Mouse (Mus musculus): ENCODE data around the gene Psmb3. TPM values are rescaled to one million over a fixed set of nuclear protein-coding genes. Genes with fewer than 3 reads are reported as not detected.
"Not testable (repeated sequence)": the region's sequence is repeated elsewhere in the genome, so short reads cannot be mapped to it uniquely, and the experiment has no call there.

The Psmb3 gene
- polyA plus RNA-seq, 1 experiment from 2014 or later: 642 TPM

DNA sequence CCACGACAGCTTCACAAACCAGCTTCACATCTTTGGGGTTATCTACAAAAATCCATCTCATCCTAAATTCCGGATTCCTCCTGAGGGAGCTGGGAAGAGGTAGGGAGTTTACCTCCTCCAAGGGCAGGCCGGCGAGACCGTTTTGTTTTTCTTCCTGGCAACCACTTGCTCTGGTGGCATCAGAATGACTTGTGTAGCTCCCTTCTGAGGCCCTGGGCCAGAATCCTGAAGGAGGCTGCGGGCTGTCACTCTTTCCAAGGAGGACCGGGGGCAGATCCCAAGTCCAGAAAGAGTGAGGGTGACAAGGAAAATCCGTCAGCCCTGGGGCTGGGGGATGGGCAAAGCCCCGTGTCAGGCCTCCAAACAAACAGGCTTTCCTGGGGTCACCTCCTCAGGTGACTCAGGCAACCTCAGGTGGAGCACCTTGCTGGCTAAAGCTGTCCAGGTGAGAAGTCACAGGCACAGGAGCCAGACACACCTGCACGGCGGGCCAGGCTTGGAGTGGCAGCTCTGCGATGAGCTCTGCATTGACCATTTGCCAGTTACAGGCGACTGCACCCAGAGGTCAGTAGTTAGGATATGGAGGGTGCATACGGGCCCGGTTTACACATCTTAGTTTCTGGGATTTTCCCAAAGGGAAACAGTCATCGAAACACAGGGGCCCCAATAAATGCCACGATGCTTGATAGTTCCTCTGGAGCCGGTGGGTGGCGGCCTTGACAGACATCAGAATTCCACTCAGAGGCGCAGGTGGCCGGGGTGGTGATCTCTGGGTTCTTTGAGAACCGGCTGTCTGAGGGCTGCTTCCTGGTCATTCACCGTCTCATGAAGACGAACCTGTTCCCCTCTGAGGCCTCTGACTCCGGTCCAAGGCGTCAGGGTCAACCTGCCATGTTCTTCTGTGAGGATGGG, 14.4 kb downstream of the Psmb3 start:
- H3K36me3 ChIP-seq: peaks cover 98% of the 10 kb centered on the region
- 0 out of 2 replicates have a peak, but pooled peaks cover under 1% of the 10 kb centered on the region for H3K4me1 ChIP-seq (replicated peaks)
- H3K4me3 ChIP-seq: no peak overlapping the region
- H3K27me3 ChIP-seq (ENCODE audit: insufficient read depth, poor library complexity, severe bottlenecking): no peaks in the 10 kb centered on the region
- DNase-seq (ENCODE audit: low spot score): no peak
- peaks cover 6% of the 10 kb centered on the region; the same call in 1 of the 2 replicates for H3K9me3 ChIP-seq
- no peak overlapping the region for H3K27ac ChIP-seq
- 89% methylated on average over 26 of the region's 26 CpGs for WGBS

DNA sequence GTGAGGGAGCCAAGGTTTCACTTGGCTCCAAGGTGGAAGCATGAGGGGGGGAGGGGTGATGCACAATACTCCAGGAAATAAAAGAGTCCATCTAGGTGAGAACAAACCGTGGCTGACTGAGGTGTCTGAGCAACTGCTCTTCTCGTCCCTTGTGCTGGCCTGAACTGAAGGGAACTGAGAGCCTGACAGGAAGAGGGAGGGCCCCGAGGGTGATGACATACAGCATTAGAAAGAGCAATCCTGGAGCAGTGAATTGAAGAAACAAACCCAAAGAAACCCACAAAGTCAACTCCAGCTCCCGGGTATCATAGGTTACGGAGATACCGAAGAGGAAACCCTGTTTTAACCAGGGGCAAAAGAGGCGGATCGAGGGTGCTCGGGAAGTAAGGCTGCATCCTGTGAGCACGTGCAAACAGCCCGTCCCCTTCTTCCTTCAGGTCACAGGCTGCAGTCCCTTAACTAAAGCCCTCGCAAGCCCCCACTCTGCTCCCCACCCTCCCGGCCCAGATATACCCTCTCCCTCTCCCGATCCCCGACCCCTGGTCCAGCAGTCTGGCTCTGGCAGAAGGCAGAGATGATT, 15.2 kb downstream of the Psmb3 start:
- no peak for DNase-seq (ENCODE audit: low spot score)
- 79% methylated on average over 15 of the region's 15 CpGs for WGBS
- H3K4me3 ChIP-seq: no peak overlapping the region
- H3K27me3 ChIP-seq (ENCODE audit: insufficient read depth, poor library complexity, severe bottlenecking): no peaks in the 10 kb centered on the region
- H3K4me1 ChIP-seq (replicated peaks): 0 out of 2 replicates have a peak, but pooled peaks cover 2% of the 10 kb centered on the region
- H3K9me3 ChIP-seq: peaks cover 6% of the 10 kb centered on the region; the same call in 1 of the 2 replicates
- peaks cover 98% of the 10 kb centered on the region for H3K36me3 ChIP-seq
- no peak overlapping the region for H3K27ac ChIP-seq

DNA sequence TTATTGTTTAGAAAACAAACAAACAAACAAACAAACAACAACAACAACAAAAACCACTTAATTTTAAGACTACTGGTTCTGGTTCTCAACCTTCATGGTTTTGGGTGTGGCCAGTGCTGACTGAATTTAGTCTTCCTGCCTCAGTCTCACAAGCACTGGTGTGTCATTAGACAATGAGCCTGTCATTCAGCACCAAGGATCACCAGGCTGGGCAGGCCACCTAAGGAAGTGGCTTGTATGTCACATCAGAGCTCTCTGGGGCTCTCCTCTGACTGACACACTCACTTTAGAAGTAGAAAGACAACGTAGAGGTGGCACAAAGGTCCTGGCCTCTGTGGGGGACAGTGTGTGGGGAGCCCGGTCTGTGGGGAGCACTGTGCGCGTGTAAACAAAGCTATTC, 15.8 kb downstream of the Psmb3 start:
- 80% methylated on average over 4 of the region's 4 CpGs for WGBS

DNA sequence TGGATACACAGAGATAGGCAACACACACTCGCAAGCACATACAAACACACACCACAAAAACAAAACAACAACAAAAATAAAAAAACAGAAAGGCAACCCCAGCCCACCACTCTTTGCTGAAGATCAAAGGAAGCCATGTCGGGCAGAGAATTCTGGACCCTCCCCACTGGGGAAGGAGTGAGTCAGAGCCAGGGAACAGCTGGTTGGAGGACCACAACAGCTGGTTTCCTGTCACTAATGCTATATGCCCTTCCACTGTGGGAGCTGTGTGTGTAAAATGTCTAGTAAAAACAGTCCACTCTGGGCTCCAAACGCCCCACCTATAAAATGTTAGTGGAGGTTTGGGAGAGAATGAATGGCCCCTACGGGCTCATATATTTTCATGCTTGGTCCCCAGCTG, 18.1 kb downstream of the Psmb3 start:
- H3K4me1 ChIP-seq (replicated peaks): peaks cover 8% of the 10 kb centered on the region; the same call in 1 of the 2 replicates
- no peak for DNase-seq (ENCODE audit: low spot score)
- peaks cover 6% of the 10 kb centered on the region; the same call in 1 of the 2 replicates for H3K9me3 ChIP-seq
- 96% methylated on average over 4 of the region's 4 CpGs for WGBS
- no peak overlapping the region for H3K4me3 ChIP-seq
- no peak overlapping the region for H3K27ac ChIP-seq
- H3K36me3 ChIP-seq: peaks cover 98% of the 10 kb centered on the region
- H3K27me3 ChIP-seq (ENCODE audit: insufficient read depth, poor library complexity, severe bottlenecking): no peaks in the 10 kb centered on the region

More for the DNA sequence above, 15.8 kb downstream of the Psmb3 start:
- Histone ChIP-seq H3K27me3 (ENCODE audit: insufficient read depth, poor library complexity, severe bottlenecking) (no peaks in the 10 kb centered on the region), H3K4me1 (replicated peaks) (peaks cover 8% of the 10 kb centered on the region; the same call in 1 of the 2 replicates), H3K36me3 (peaks cover 98% of the 10 kb centered on the region), H3K9me3 (peaks cover 6% of the 10 kb centered on the region; the same call in 1 of the 2 replicates), H3K27ac (no peak overlapping the region), H3K4me3 (no peak overlapping the region)
- no peak for DNase-seq (ENCODE audit: low spot score)

DNA sequence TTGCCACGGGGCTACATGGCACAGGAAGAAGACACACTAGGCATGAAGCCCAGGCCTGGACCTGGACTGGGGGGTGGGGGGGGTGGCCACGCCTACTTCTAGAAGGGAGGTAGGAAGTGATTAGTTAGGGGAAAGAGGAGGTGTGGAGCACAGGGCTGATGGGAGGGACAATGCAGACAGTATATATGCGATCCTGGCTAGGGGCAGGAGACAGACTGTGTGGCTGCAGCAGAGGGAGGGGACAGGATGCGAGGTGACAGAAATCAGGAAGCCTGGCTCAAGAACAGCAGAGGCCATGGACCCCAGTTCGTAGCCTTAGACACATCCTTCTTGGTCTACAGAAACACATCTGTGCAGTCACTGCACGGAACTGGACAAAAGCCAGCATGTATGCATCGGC, 20.5 kb downstream of the Psmb3 start:
- no peak for DNase-seq (ENCODE audit: low spot score)
- Histone ChIP-seq H3K9me3 (peaks cover 6% of the 10 kb centered on the region; the same call in 1 of the 2 replicates), H3K36me3 (peaks cover 100% of the 10 kb centered on the region), H3K27me3 (ENCODE audit: insufficient read depth, poor library complexity, severe bottlenecking) (no peaks in the 10 kb centered on the region), H3K27ac (no peak overlapping the region; the same call in 1 of the 2 replicates), H3K4me3 (no peak overlapping the region), H3K4me1 (replicated peaks) (peaks cover 10% of the 10 kb centered on the region; the same call in 1 of the 2 replicates)
- WGBS: 85% methylated on average over 7 of the region's 7 CpGs

DNA sequence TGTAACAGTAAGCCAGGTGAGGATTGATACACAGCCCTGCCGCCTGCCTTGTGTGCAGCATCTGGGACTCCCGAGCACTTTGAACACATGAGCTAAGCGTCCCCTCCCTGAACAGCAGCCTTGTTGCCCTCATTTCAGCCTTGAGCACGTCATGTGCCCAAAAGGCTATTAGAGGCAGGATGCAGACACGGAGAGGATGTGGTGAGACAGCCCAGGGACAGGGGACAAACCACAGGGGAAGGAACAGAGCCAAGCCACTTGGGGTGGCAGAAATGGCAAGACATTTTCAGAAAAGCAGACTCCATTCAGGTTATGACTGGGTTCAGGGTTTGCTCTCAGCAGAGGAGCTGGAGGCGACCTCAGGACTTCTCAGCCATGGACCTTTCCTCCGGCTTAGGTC, 25.1 kb downstream of the Psmb3 start:
- Histone ChIP-seq H3K4me1 (replicated peaks) (peaks cover 12% of the 10 kb centered on the region; the same call in 1 of the 2 replicates), H3K36me3 (peaks cover 92% of the 10 kb centered on the region), H3K4me3 (no peak overlapping the region), H3K27me3 (ENCODE audit: insufficient read depth, poor library complexity, severe bottlenecking) (no peaks in the 10 kb centered on the region), H3K27ac (no peak overlapping the region), H3K9me3 (no peaks in the 10 kb centered on the region)
- no peak for DNase-seq (ENCODE audit: low spot score)
- 79% methylated on average over 7 of the region's 7 CpGs for WGBS

DNA sequence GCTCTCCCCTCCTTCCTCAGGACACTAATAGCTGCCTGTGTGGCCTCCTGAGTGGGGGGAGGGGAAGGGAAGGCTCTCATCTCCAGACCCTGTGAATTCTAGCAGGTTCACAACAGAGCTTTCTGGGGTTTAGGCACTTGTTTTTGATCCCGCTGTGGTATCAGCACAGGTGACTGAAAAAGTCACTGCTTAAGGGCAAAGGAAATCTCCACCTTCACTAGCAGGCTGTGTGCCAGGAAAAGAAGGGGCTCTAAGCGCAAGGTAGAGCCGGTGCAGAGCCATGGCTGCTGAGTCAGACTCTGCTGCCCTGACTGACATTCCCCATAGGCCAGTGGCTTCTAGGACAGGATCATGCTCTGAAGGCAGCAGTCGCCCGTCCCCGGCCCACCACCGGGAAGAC, 25.5 kb downstream of the Psmb3 start:
- Histone ChIP-seq H3K36me3 (peaks cover 88% of the 10 kb centered on the region), H3K9me3 (no peaks in the 10 kb centered on the region), H3K4me1 (replicated peaks) (peaks cover 14% of the 10 kb centered on the region), H3K4me3 (no peak overlapping the region), H3K27me3 (ENCODE audit: insufficient read depth, poor library complexity, severe bottlenecking) (no peaks in the 10 kb centered on the region), H3K27ac (no peak overlapping the region; the same call in 1 of the 2 replicates)
- WGBS: 88% methylated on average over 7 of the region's 7 CpGs
- DNase-seq (ENCODE audit: low spot score): no peak

DNA sequence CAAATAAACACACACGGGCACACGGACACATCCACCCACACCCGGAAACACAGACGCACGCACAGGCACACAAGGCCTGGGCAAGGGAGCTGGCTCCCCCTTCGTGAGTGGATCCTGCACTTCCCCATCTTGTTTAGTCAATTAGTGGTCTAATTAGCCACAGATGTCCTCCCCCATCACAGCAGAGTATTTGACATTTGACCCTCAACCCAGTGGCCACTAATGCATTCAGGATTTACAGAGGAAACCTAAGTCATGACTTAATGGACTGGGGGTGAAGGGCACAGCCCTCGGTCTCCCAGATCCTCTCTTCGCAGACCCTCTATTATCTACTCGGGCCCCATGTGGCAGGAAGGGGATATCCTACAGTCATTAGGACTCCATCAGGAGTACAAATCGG, 30.5 kb downstream of the Psmb3 start:
- H3K4me3 ChIP-seq: 0 out of 2 replicates have a peak overlapping the region, but pooled peaks have one; percentile 1
- DNase-seq (ENCODE audit: low spot score): peak; percentile 48
- peaks cover 39% of the 10 kb centered on the region for H3K36me3 ChIP-seq
- WGBS: 52% methylated on average over 10 of the region's 10 CpGs
- H3K27me3 ChIP-seq (ENCODE audit: insufficient read depth, poor library complexity, severe bottlenecking): no peaks in the 10 kb centered on the region
- H3K4me1 ChIP-seq (replicated peaks): peaks cover 15% of the 10 kb centered on the region
- peak overlapping the region; percentile 50; the same call in 1 of the 2 replicates for H3K27ac ChIP-seq
- H3K9me3 ChIP-seq: no peaks in the 10 kb centered on the region

DNA sequence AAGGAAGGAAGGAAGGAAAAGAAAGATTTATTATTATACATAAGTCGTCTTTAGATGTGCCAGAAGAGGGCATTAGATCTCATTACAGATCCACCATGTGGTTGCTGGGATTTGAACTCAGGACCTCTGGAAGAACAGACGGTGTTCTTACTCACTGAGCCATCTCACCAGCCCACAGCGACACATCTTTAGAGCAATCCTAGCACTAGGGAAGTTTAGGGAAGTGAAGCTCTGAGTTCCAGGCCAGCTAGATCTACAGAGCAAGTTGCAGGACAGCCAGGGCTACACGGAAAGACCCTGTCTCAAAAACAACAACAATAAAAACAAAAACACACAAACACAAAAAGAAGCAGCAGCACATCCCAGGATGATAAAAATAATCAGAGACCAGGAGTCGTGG, 31.6 kb downstream of the Psmb3 start:
- WGBS: 91% methylated on average over 5 of the region's 5 CpGs

DNA sequence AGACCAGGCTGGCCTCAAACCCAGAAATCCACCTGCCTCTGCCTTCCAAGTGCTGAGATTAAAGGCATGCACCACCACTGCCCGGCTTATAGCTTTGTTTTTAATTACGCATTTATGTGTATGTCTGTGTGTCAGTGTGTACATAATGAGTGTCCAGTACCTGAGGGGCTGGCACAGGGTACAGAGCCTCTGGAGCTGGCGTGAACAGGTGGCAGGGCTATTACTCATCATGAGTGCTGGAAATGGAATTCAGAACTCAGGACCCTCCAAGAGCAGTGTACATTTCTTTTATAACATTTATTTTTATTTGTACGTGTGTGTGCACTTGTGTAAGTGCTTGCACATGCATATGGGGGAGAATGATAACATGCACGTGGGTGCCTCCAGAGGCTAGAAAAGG, 33.4 kb downstream of the Psmb3 start:
- H3K27ac ChIP-seq: no peak overlapping the region
- H3K9me3 ChIP-seq: no peaks in the 10 kb centered on the region
- peaks cover 12% of the 10 kb centered on the region for H3K36me3 ChIP-seq
- H3K4me1 ChIP-seq (replicated peaks): peaks cover 27% of the 10 kb centered on the region
- H3K27me3 ChIP-seq (ENCODE audit: insufficient read depth, poor library complexity, severe bottlenecking): no peaks in the 10 kb centered on the region
- H3K4me3 ChIP-seq: no peak overlapping the region
- 92% methylated on average over 5 of the region's 5 CpGs for WGBS
- no peak for DNase-seq (ENCODE audit: low spot score)

More for the DNA sequence above, 31.6 kb downstream of the Psmb3 start:
- H3K27me3 ChIP-seq (ENCODE audit: insufficient read depth, poor library complexity, severe bottlenecking); H3K4me3 ChIP-seq; H3K9me3 ChIP-seq; H3K27ac ChIP-seq; DNase-seq (ENCODE audit: low spot score): not testable (repeated sequence)
- H3K4me1 ChIP-seq (replicated peaks): peaks cover 15% of the 10 kb centered on the region
- peaks cover 27% of the 10 kb centered on the region for H3K36me3 ChIP-seq

DNA sequence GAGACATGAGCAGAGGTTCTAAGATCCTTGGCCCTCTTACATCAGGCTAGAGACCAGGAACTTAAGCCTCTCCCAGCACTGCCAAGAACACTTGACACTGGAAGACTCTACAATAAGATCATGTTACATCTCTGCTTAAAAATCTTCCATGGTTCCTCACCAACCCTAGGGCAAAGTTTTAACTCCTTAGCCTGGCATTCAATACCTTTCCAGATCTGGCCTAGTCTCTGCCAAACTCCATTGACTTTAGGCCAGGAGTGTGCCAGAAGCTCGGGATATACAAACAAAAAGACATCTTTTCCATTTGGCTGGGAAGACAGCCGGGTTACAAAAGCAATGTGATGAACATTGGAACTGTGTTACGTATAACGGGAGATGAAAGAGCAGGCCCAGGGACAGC, 34.4 kb downstream of the Psmb3 start:
- no peak overlapping the region for H3K4me3 ChIP-seq
- H3K27ac ChIP-seq: no peak overlapping the region
- H3K9me3 ChIP-seq: no peaks in the 10 kb centered on the region
- no peak for DNase-seq (ENCODE audit: low spot score)
- no peaks in the 10 kb centered on the region for H3K27me3 ChIP-seq (ENCODE audit: insufficient read depth, poor library complexity, severe bottlenecking)
- WGBS: 80% methylated on average over 4 of the region's 4 CpGs
- H3K4me1 ChIP-seq (replicated peaks): peaks cover 32% of the 10 kb centered on the region
- H3K36me3 ChIP-seq: peaks cover 2% of the 10 kb centered on the region

DNA sequence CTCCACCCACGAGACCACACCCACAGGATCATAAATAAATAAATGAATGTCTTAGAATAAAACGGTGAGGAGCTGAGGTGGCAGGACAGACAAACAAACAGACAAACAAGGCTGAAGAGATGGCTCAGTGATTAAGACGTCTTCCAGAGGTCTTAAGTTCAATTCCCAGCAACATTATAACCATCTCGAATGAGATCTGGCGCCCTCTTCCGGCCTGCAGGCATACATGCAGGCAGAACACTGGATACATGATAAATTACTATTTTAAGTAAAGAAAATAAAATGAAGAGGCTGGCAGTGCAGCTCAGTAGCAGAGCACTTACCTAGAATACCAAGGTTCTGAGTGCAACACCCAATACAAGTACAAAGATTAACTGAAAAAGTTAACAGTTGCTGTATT, 35.5 kb downstream of the Psmb3 start:
- WGBS: 68% methylated on average over 6 of the region's 6 CpGs
- Histone ChIP-seq H3K27ac (no peak overlapping the region), H3K4me1 (replicated peaks) (peaks cover 39% of the 10 kb centered on the region), H3K36me3 (no peaks in the 10 kb centered on the region; the same call in 1 of the 2 replicates), H3K4me3 (no peak overlapping the region), H3K27me3 (ENCODE audit: insufficient read depth, poor library complexity, severe bottlenecking) (no peaks in the 10 kb centered on the region), H3K9me3 (no peaks in the 10 kb centered on the region)
- DNase-seq (ENCODE audit: low spot score): no peak

DNA sequence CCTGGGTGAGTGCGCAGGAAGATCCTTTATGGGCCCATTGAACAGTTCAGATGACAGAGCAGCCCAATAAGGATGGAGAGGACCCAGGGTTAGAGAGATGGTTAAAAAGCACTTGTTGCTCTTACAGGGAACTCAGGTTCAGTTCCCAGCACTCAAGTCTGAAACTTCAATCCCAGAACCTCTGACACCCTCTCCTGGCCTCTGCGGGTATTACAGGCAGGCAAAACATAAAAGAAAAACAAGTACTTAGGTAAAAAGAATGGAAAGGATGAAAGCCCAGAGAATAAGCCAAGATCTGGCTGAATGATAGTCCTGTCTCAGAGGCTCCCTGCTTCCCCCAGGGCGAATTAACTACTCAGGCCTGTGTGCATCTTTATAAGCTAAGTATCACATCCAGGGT, 36.0 kb downstream of the Psmb3 start:
- Histone ChIP-seq H3K4me3 (no peak overlapping the region), H3K27ac (no peak overlapping the region), H3K27me3 (ENCODE audit: insufficient read depth, poor library complexity, severe bottlenecking) (no peaks in the 10 kb centered on the region), H3K4me1 (replicated peaks) (peaks cover 39% of the 10 kb centered on the region), H3K36me3 (no peaks in the 10 kb centered on the region; the same call in 1 of the 2 replicates), H3K9me3 (no peaks in the 10 kb centered on the region)
- WGBS: 87% methylated on average over 3 of the region's 3 CpGs
- DNase-seq (ENCODE audit: low spot score): no peak

All from hindbrain, embryonic 10.5 days (tissue).